In the genomic region with DNA sequence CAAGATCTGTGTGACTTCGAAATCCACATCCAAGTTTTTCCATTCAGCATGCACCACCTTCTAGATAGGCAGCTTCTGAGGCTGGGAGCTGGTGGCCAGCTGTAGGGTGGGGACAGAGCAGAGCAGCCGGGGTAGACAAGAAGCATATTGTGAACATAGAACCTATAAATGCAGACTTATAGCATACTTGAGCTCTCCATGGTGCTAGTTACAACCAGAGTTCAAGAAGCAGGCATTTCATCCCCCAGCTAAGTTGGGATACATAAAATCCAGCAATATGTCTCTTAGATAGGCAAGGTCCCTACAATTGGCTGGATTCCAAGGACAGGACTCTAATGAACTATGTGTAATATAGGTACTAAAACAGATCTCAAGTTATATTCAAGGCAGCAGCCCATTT, we compare ENCODE assay signal across 19 mouse cellular contexts. TPM values are rescaled to one million over a fixed set of nuclear protein-coding genes. Genes with fewer than 3 reads are reported as not detected.
"Had no signal": no experiment of that assay in that cellular context is flagged by ENCODE, and none has a peak within 500 bp of the region (broad histone marks: within the 10 kb centered on the region; RNA-seq: fewer than 3 reads in every experiment).

No protein-coding gene starts in this region.

- DNase-seq: kidney, adult 2 months; kidney, postnatal 36 days; lung, adult 2 months; lung, postnatal 10 days; right cerebral cortex, postnatal 14 days; thymus, adult 2 months; thymus, postnatal 25 days had no signal

- H3K9ac ChIP-seq: limb, embryonic 13.5 days; liver, embryonic 15.5 days; midbrain, embryonic 13.5 days; stomach, embryonic 15.5 days had no signal

- H3K27ac ChIP-seq: limb, embryonic 13.5 days; liver, embryonic 15.5 days; macrophage; midbrain, embryonic 13.5 days; stomach, embryonic 15.5 days had no signal

- ATAC-seq: midbrain, embryonic 13.5 days had no signal

- H3K4me3 ChIP-seq: limb, embryonic 13.5 days; liver, embryonic 15.5 days; megakaryocyte, embryonic 14.5 days; midbrain, embryonic 13.5 days; stomach, embryonic 15.5 days had no signal

- H3K27me3 ChIP-seq: limb, embryonic 13.5 days; liver, embryonic 15.5 days; megakaryocyte, embryonic 14.5 days; midbrain, embryonic 13.5 days; stomach, embryonic 15.5 days had no signal

- H3K36me3 ChIP-seq: limb, embryonic 13.5 days; liver, embryonic 15.5 days; midbrain, embryonic 13.5 days; stomach, embryonic 15.5 days had no signal

- H3K4me1 ChIP-seq: limb, embryonic 13.5 days; liver, embryonic 15.5 days; megakaryocyte, embryonic 14.5 days; midbrain, embryonic 13.5 days; stomach, embryonic 15.5 days had no signal

- H3K4me2 ChIP-seq: limb, embryonic 13.5 days; liver, embryonic 11.5 days; liver, embryonic 15.5 days; midbrain, embryonic 13.5 days; stomach, embryonic 15.5 days had no signal

- H3K9me3 ChIP-seq: limb, embryonic 13.5 days; liver, embryonic 15.5 days; midbrain, embryonic 13.5 days; stomach, embryonic 15.5 days had no signal

RNA-seq across cellular contexts. Expression of a gene that starts 23.1 kb away (rescaled TPM):
- total RNA-seq: layer of hippocampus, adult 18-20 months; layer of hippocampus, postnatal 10 days; left cerebral cortex, postnatal 36 days; midbrain, postnatal 0 days had no signal
- polyA plus RNA-seq: kidney, adult 2 months; limb, embryonic 13.5 days; liver, embryonic 11.5 days; liver, embryonic 15.5 days; macrophage; midbrain, embryonic 13.5 days; midbrain, postnatal 0 days; spleen, adult 2 months had no signal
